Mouse (Mus musculus) liver, embryonic 12.5 days (tissue): Measurements from ENCODE around the gene Myo18a. TPM values are rescaled to one million over a fixed set of nuclear protein-coding genes. Genes with fewer than 3 reads are reported as not detected.

Experiments
- ATAC-seq: fragments of 200-750 bp; cut with Nextera tagmentation; 2 replicates; pipeline ENCODE4 v1.8.0; 2017; ENCODE audit warnings: moderate number of reproducible peaks, mild to moderate bottlenecking, moderate library complexity
- H3K27ac ChIP-seq: fragments of 300-500 bp; sonication (generic); 2 replicates; pipeline ENCODE4 v1.5.1; 2016; ENCODE audit warnings: mild to moderate bottlenecking
- H3K27me3 ChIP-seq: fragments of 300-500 bp; sonication (generic); replicated peaks from 2 replicates; pipeline ENCODE4 v1.6.1; 2016; ENCODE audit warnings: mild to moderate bottlenecking, moderate library complexity
- H3K36me3 ChIP-seq: fragments of 300-500 bp; sonication (generic); 2 replicates; pipeline ENCODE4 v1.6.1; 2016; ENCODE audit warnings: mild to moderate bottlenecking, moderate library complexity
- H3K4me1 ChIP-seq: fragments of 300-500 bp; sonication (generic); 2 replicates; pipeline ENCODE4 v1.6.1; 2016
- H3K4me2 ChIP-seq: fragments of 300-500 bp; sonication (generic); 2 replicates; pipeline ENCODE4 v1.6.1; 2016; ENCODE audit warnings: mild to moderate bottlenecking, moderate library complexity
- H3K4me3 ChIP-seq: fragments of 300-500 bp; sonication (generic); 2 replicates; pipeline ENCODE4 v1.5.1; 2016; ENCODE audit warnings: mild to moderate bottlenecking, moderate library complexity
- H3K9ac ChIP-seq: fragments of 300-500 bp; sonication (generic); 2 replicates; pipeline ENCODE4 v1.6.1; 2016; ENCODE audit warnings: mild to moderate bottlenecking, moderate library complexity
- H3K9me3 ChIP-seq: fragments of 300-500 bp; sonication (generic); replicated peaks from 2 replicates; pipeline ENCODE4 v1.6.1; 2016; ENCODE audit warnings: mild to moderate bottlenecking, moderate library complexity
- WGBS: fragments of 180-500 bp; shearing (Covaris S2); methylation state at CpG from one replicate; pipeline ENCODE4 v1.1.7; 2016; ENCODE audit not compliant: insufficient replicate concordance; 5-methylcytosine and 5-hydroxymethylcytosine counted together
- polyA plus RNA-seq: library from polyadenylated mRNA; unstranded; fragments of >200 nt; fragmentation: Nextera tagmentation; extraction: Ambion mirVana; gene quantifications from 2 replicates; pipeline ENCODE4 v1.2.1, GENCODE M21; 2016

Myo18a gene
- polyA plus RNA-seq, 1 experiment from 2014 or later: 28.8 TPM

- Histone ChIP-seq H3K36me3 (no peaks in the 10 kb centered on the region), H3K4me1 (peaks cover 51% of the 10 kb centered on the region), H3K4me2 (no peak overlapping the region), H3K27me3 (no peaks in the 10 kb centered on the region), H3K9ac (no peak overlapping the region), H3K9me3 (no peaks in the 10 kb centered on the region), H3K4me3 (no peak overlapping the region), H3K27ac (no peak overlapping the region)
- no peak for ATAC-seq
- WGBS: 75% methylated on average over 5 of the region's 5 CpGs
These were observed 14.1 kb upstream of the Myo18a start for GRCm38 (mm10) chr11:77748996-77749395.

- Histone ChIP-seq H3K36me3 (no peaks in the 10 kb centered on the region), H3K27ac (peak overlapping the region; percentile 86), H3K27me3 (no peaks in the 10 kb centered on the region), H3K9me3 (no peaks in the 10 kb centered on the region), H3K9ac (peak overlapping the region; percentile 39), H3K4me2 (peak overlapping the region; percentile 55), H3K4me3 (0 out of 2 replicates have a peak overlapping the region, but pooled peaks have one; percentile 17), H3K4me1 (peaks cover 39% of the 10 kb centered on the region)
- 32% methylated on average over 5 of the region's 5 CpGs for WGBS
- peak; percentile 85 for ATAC-seq
These were observed 10.5 kb upstream of the Myo18a start for GRCm38 (mm10) chr11:77752525-77752924.

GRCm38 (mm10) chr11:77753469-77753868 lies 9.6 kb upstream of the Myo18a start:
- Histone ChIP-seq H3K4me1 (peaks cover 39% of the 10 kb centered on the region), H3K27me3 (no peaks in the 10 kb centered on the region), H3K9me3 (no peaks in the 10 kb centered on the region), H3K9ac (peak overlapping the region; percentile 39; the same call in 1 of the 2 replicates), H3K36me3 (no peaks in the 10 kb centered on the region), H3K4me2 (peak overlapping the region; percentile 55), H3K4me3 (peak overlapping the region; percentile 17; the same call in 1 of the 2 replicates), H3K27ac (peak overlapping the region; percentile 86)
- WGBS: 26% methylated on average over 3 of the region's 3 CpGs
- peak; percentile 69 for ATAC-seq

- 41% methylated on average over 4 of the region's 4 CpGs for WGBS
- Histone ChIP-seq H3K36me3 (no peaks in the 10 kb centered on the region), H3K4me1 (peaks cover 20% of the 10 kb centered on the region), H3K4me3 (no peak overlapping the region), H3K27ac (no peak overlapping the region), H3K9ac (no peak overlapping the region), H3K9me3 (no peaks in the 10 kb centered on the region), H3K4me2 (no peak overlapping the region), H3K27me3 (0 out of 2 replicates have a peak, but pooled peaks cover 3% of the 10 kb centered on the region)
- ATAC-seq: no peak
These were observed 3.0 kb upstream of the Myo18a start for GRCm38 (mm10) chr11:77760031-77760430.

- Histone ChIP-seq H3K27ac (peak overlapping the region; percentile 89), H3K9me3 (no peaks in the 10 kb centered on the region), H3K9ac (peak overlapping the region; percentile 96), H3K4me3 (peak overlapping the region; percentile 93), H3K36me3 (no peaks in the 10 kb centered on the region), H3K4me2 (peak overlapping the region; percentile 92), H3K27me3 (0 out of 2 replicates have a peak, but pooled peaks cover 3% of the 10 kb centered on the region), H3K4me1 (peaks cover 56% of the 10 kb centered on the region)
- peak; percentile 62 for ATAC-seq
- 3% methylated on average over 26 of the region's 26 CpGs for WGBS
These were observed 761 bp downstream of the Myo18a start for GRCm38 (mm10) chr11:77763673-77764340.

GRCm38 (mm10) chr11:77764694-77765458 lies 1.8 kb downstream of the Myo18a start:
- Histone ChIP-seq H3K27ac (peak overlapping the region; percentile 89), H3K4me2 (peak overlapping the region; percentile 92), H3K4me1 (peaks cover 66% of the 10 kb centered on the region), H3K9ac (peak overlapping the region; percentile 96), H3K27me3 (0 out of 2 replicates have a peak, but pooled peaks cover 3% of the 10 kb centered on the region), H3K36me3 (no peaks in the 10 kb centered on the region), H3K4me3 (peak overlapping the region; percentile 93), H3K9me3 (no peaks in the 10 kb centered on the region)
- WGBS: 34% methylated on average over 9 of the region's 9 CpGs
- ATAC-seq: 0 out of 2 replicates have a peak, but pooled peaks have one; percentile 23

GRCm38 (mm10) chr11:77765459-77765777 lies 2.4 kb downstream of the Myo18a start:
- Histone ChIP-seq H3K27me3 (0 out of 2 replicates have a peak, but pooled peaks cover 3% of the 10 kb centered on the region), H3K9ac (peak overlapping the region; percentile 72), H3K27ac (peak overlapping the region; percentile 89), H3K4me2 (peak overlapping the region; percentile 92), H3K4me3 (peak overlapping the region; percentile 93), H3K4me1 (peaks cover 71% of the 10 kb centered on the region), H3K9me3 (no peaks in the 10 kb centered on the region), H3K36me3 (no peaks in the 10 kb centered on the region)
- 25% methylated on average over 4 of the region's 4 CpGs for WGBS
- no peak for ATAC-seq

- H3K27me3 ChIP-seq: no peaks in the 10 kb centered on the region
- ATAC-seq: peak; percentile 64
- H3K4me1 ChIP-seq: peaks cover 82% of the 10 kb centered on the region
- WGBS: 2% methylated on average over 35 of the region's 35 CpGs
- H3K4me3 ChIP-seq: peak overlapping the region; percentile 93
- no peaks in the 10 kb centered on the region for H3K36me3 ChIP-seq
- H3K9ac ChIP-seq: peak overlapping the region; percentile 72
- peak overlapping the region; percentile 92 for H3K4me2 ChIP-seq
- H3K9me3 ChIP-seq: no peaks in the 10 kb centered on the region
- peak overlapping the region; percentile 89 for H3K27ac ChIP-seq
These were observed 3.4 kb downstream of the Myo18a start for GRCm38 (mm10) chr11:77766351-77767001.

- H3K36me3 ChIP-seq: peaks cover 7% of the 10 kb centered on the region; the same call in 1 of the 2 replicates
- 60% methylated on average over 4 of the region's 4 CpGs for WGBS
- peak overlapping the region; percentile 74 for H3K27ac ChIP-seq
- no peak overlapping the region for H3K4me2 ChIP-seq
- H3K27me3 ChIP-seq: no peaks in the 10 kb centered on the region
- no peak overlapping the region for H3K9ac ChIP-seq
- peaks cover 96% of the 10 kb centered on the region for H3K4me1 ChIP-seq
- H3K4me3 ChIP-seq: no peak overlapping the region
- no peak for ATAC-seq
- no peaks in the 10 kb centered on the region for H3K9me3 ChIP-seq
These were observed 6.5 kb downstream of the Myo18a start for GRCm38 (mm10) chr11:77769496-77769895.

- Histone ChIP-seq H3K9ac (peak overlapping the region; percentile 25; the same call in 1 of the 2 replicates), H3K4me1 (peaks cover 91% of the 10 kb centered on the region), H3K4me2 (peak overlapping the region; percentile 31), H3K36me3 (peaks cover 7% of the 10 kb centered on the region; the same call in 1 of the 2 replicates), H3K27ac (peak overlapping the region; percentile 74), H3K9me3 (no peaks in the 10 kb centered on the region), H3K27me3 (no peaks in the 10 kb centered on the region), H3K4me3 (no peak overlapping the region)
- no peak for ATAC-seq
- 15% methylated on average over 8 of the region's 8 CpGs for WGBS
These were observed 7.3 kb downstream of the Myo18a start for GRCm38 (mm10) chr11:77770346-77770745.

- Histone ChIP-seq H3K4me1 (peaks cover 83% of the 10 kb centered on the region), H3K36me3 (peaks cover 14% of the 10 kb centered on the region), H3K9me3 (no peaks in the 10 kb centered on the region), H3K9ac (peak overlapping the region; percentile 47; the same call in 1 of the 2 replicates), H3K27ac (peak overlapping the region; percentile 87), H3K27me3 (no peaks in the 10 kb centered on the region), H3K4me2 (peak overlapping the region; percentile 59), H3K4me3 (0 out of 2 replicates have a peak overlapping the region, but pooled peaks have one; percentile 6)
- WGBS: 15% methylated on average over 8 of the region's 8 CpGs
- peak; percentile 88 for ATAC-seq
These were observed 9.1 kb downstream of the Myo18a start for GRCm38 (mm10) chr11:77771879-77772713.
